9 mouse cellular contexts compared by ENCODE assay signal in genomic region chr15:81835007-81835880, GRCm38 (mm10). TPM values are rescaled to one million over a fixed set of nuclear protein-coding genes. Genes with fewer than 3 reads are reported as not detected.
A peak's percentile ranks its signal among the peaks of the same experiment; 100 is the strongest.
DNase-seq lines count a peak whose midpoint lies in the region; ATAC-seq and TF ChIP-seq lines count a peak whose summit lies in the region.
"Had no signal": no experiment of that assay in that cellular context is flagged by ENCODE, and none has a peak within 500 bp of the region (broad histone marks: within the 10 kb centered on the region; RNA-seq: fewer than 3 reads in every experiment).

No protein-coding gene starts in this region.

- H3K9me3 ChIP-seq in liver, embryonic 15.5 days (replicated peaks) = no peaks in the 10 kb centered on the region
- H3K9me3 ChIP-seq: megakaryocyte, embryonic 14.5 days had no signal

- peaks cover 36% of the 10 kb centered on the region for H3K4me1 ChIP-seq in liver, adult 2 months (ENCODE audit: control insufficient read depth, insufficient read depth, low read length)
- H3K4me1 ChIP-seq in kidney, adult 2 months (ENCODE audit: control insufficient read depth, insufficient read depth, low read length) = peaks cover 56% of the 10 kb centered on the region
- H3K4me1 ChIP-seq in liver, embryonic 15.5 days (replicated peaks) = peaks cover 45% of the 10 kb centered on the region

- no peaks in the 10 kb centered on the region for H3K79me2 ChIP-seq in liver, adult 2 months (ENCODE audit: control insufficient read depth, insufficient read depth, low read length)

- no peak for TF ChIP-seq POLR2A in liver, adult 2 months (IDR thresholded peaks at IDR 0.05; ENCODE audit: extremely low read depth, insufficient read depth, low read length)
- no peak for TF ChIP-seq POLR2A in kidney, adult 2 months (IDR thresholded peaks at IDR 0.05; ENCODE audit: low read depth, low read length)

- WGBS in liver, adult 2 months = 37% methylated on average over 10 of the region's 10 CpGs
- WGBS in kidney, adult 2 months = 60% methylated on average over 10 of the region's 10 CpGs
- WGBS in liver, embryonic 15.5 days (ENCODE audit: insufficient replicate concordance) = 60% methylated on average over 10 of the region's 10 CpGs

- peak overlapping the region; percentile 52; the same call in 1 of the 2 replicates for H3K4me2 ChIP-seq in liver, embryonic 15.5 days

- H3K36me3 ChIP-seq in liver, adult 2 months (ENCODE audit: control insufficient read depth, insufficient read depth, low read length) = no peaks in the 10 kb centered on the region
- no peaks in the 10 kb centered on the region for H3K36me3 ChIP-seq in kidney, adult 2 months (ENCODE audit: control insufficient read depth, insufficient read depth, low read length)
- no peaks in the 10 kb centered on the region for H3K36me3 ChIP-seq in liver, embryonic 15.5 days (replicated peaks)

- H3K4me3 ChIP-seq in liver, adult 2 months (ENCODE audit: insufficient read depth, low read depth, low read length) = no peak overlapping the region
- H3K4me3 ChIP-seq in kidney, adult 2 months (ENCODE audit: insufficient read depth, low read depth, low read length) = no peak overlapping the region
- H3K4me3 ChIP-seq in liver, embryonic 15.5 days (replicated peaks) = no peak overlapping the region

- H3K9ac ChIP-seq in liver, adult 2 months (ENCODE audit: low read depth, low read length) = peak overlapping the region; percentile 61
- H3K9ac ChIP-seq in liver, embryonic 15.5 days = no peak overlapping the region

- H3K27me3 ChIP-seq in liver, adult 2 months (ENCODE audit: control insufficient read depth, insufficient read depth, low read length) = no peaks in the 10 kb centered on the region
- no peaks in the 10 kb centered on the region for H3K27me3 ChIP-seq in kidney, adult 2 months (replicated peaks; ENCODE audit: control insufficient read depth, insufficient read depth, low read length)
- H3K27me3 ChIP-seq in liver, embryonic 15.5 days = peaks cover 35% of the 10 kb centered on the region

- H3K27ac ChIP-seq in liver, adult 2 months (replicated peaks; ENCODE audit: insufficient read depth, low read depth, low read length) = peak overlapping the region; percentile 98
- H3K27ac ChIP-seq in kidney, adult 2 months (ENCODE audit: insufficient read depth, low read depth, low read length) = peak overlapping the region; percentile 94
- no peak overlapping the region for H3K27ac ChIP-seq in liver, embryonic 15.5 days (replicated peaks)

- ATAC-seq in cerebellum, adult (ENCODE audit: insufficient number of reproducible peaks, low FRiP score, low TSS enrichment) = no peak
- ATAC-seq in liver, embryonic 15.5 days (ENCODE audit: insufficient read depth) = no peak

- no peak for TF ChIP-seq CTCF in liver, adult 2 months (IDR thresholded peaks at IDR 0.05; ENCODE audit: low read depth, low read length)
- TF ChIP-seq CTCF in kidney, adult 2 months (conservative IDR thresholded peaks at IDR 0.05; ENCODE audit: insufficient read depth, insufficient read length, low read depth, low read length) = no peak

- DNase-seq in cerebellum, adult 11-12 months = peak; percentile 52
- DNase-seq in liver, adult 2 months (ENCODE audit: extremely low read depth, low read depth, low spot score) = peak; percentile 98
- DNase-seq in liver (no peak), MN1 (ENCODE audit: low spot score) (no peak)
- peak; percentile 88 for DNase-seq in kidney, adult 2 months
- DNase-seq in right cerebral cortex, postnatal 14 days = no peak

RNA-seq across cellular contexts. Expression of gene Tob2, which starts 23.4 kb away (rescaled TPM):
- total RNA-seq in liver, adult 2 months (2014; rRNA removed) = 15.8 and 25.6 TPM in 2 replicates
- 20.9 and 21.6 TPM in 2 replicates for polyA plus RNA-seq in liver, adult 2 months (2012; rRNA removed)
- 31.6 and 40.3 TPM in 2 replicates for polyA plus RNA-seq in kidney, adult 2 months (2012; rRNA removed)
- polyA plus RNA-seq in liver, embryonic 15.5 days (2015; fragmentation: Nextera tagmentation; extraction: Ambion mirVana) = 11.1 and 12.2 TPM in 2 replicates

RNA-seq across cellular contexts. Expression of gene Tef, which starts 33.0 kb away (rescaled TPM):
- 156 and 163 TPM in 2 replicates for total RNA-seq in liver, adult 2 months (2014; rRNA removed)
- polyA plus RNA-seq in liver, adult 2 months (2012; rRNA removed) = 34.6 and 35.0 TPM in 2 replicates
- 121 and 131 TPM in 2 replicates for polyA plus RNA-seq in kidney, adult 2 months (2012; rRNA removed)
- 6.2 and 8.1 TPM in 2 replicates for polyA plus RNA-seq in liver, embryonic 15.5 days (2015; fragmentation: Nextera tagmentation; extraction: Ambion mirVana)

RNA-seq across cellular contexts. Expression of gene Phf5a, which starts 36.5 kb away (rescaled TPM):
- total RNA-seq in liver, adult 2 months (2014; rRNA removed) = 12.3 and 15.6 TPM in 2 replicates
- polyA plus RNA-seq in liver, adult 2 months (2012; rRNA removed) = 27.5 and 28.7 TPM in 2 replicates
- 33.5 and 47.4 TPM in 2 replicates for polyA plus RNA-seq in kidney, adult 2 months (2012; rRNA removed)
- polyA plus RNA-seq in liver, embryonic 15.5 days (2015; fragmentation: Nextera tagmentation; extraction: Ambion mirVana) = 91.3 and 103 TPM in 2 replicates

RNA-seq across cellular contexts. Expression of gene Aco2, which starts 36.9 kb away (rescaled TPM):
- 170 and 187 TPM in 2 replicates for total RNA-seq in liver, adult 2 months (2014; rRNA removed)
- 127 TPM in 2 replicates for polyA plus RNA-seq in liver, adult 2 months (2012; rRNA removed)
- polyA plus RNA-seq in kidney, adult 2 months (2012; rRNA removed) = 890 and 915 TPM in 2 replicates
- polyA plus RNA-seq in liver, embryonic 15.5 days (2015; fragmentation: Nextera tagmentation; extraction: Ambion mirVana) = 98.9 and 107 TPM in 2 replicates

Comparison
In these comparisons a context has a peak if more than half of its experiments do, and no peak if none do; other contexts are left out.
1. DNase-seq: peak in cerebellum, adult 11-12 months (single experiment), liver, adult 2 months (single experiment) and kidney, adult 2 months (single experiment); none in liver (single experiment), MN1 (single experiment) and right cerebral cortex, postnatal 14 days (single experiment).